Mouse (Mus musculus) liver, embryonic 14.5 days (tissue): ENCODE results near the gene Atp6v0e. TPM values are rescaled to one million over a fixed set of nuclear protein-coding genes. Genes with fewer than 3 reads are reported as not detected.

Experiments
- ATAC-seq: fragments of 200-750 bp; cut with Nextera tagmentation; 2 replicates; pipeline ENCODE4 v1.8.0; 2017; ENCODE audit warnings: moderate number of reproducible peaks, mild to moderate bottlenecking, moderate library complexity; ENCODE audit not compliant: insufficient read depth
- DNase-seq, 3 experiments: peaks; one replicate each; pipeline ENCODE4 v3.0.0-alpha.2; 2012 to 2013; ENCODE audit warnings: low read depth in 3 of 3, low spot score in 3 of 3
- H3K27ac ChIP-seq: fragments of 300-500 bp; sonication (generic); 2 replicates; pipeline ENCODE4 v1.5.1; 2014; ENCODE audit warnings: moderate library complexity, mild to moderate bottlenecking, control low read depth, inconsistent platforms
- H3K27me3 ChIP-seq: fragments of 300-500 bp; sonication (generic); 2 replicates; pipeline ENCODE4 v1.6.1; 2014; ENCODE audit warnings: mild to moderate bottlenecking, low read length, moderate library complexity; ENCODE audit not compliant: control insufficient read depth, insufficient read depth
- H3K36me3 ChIP-seq: fragments of 300-500 bp; sonication (generic); replicated peaks from 2 replicates; pipeline ENCODE4 v1.6.1; 2014; ENCODE audit warnings: low read depth; ENCODE audit not compliant: control insufficient read depth, insufficient read depth
- H3K4me1 ChIP-seq, 2 experiments: fragments of 200-500 bp in 1 of 2; fragments of 300-500 bp in 1 of 2; sonication (generic) in 1 of 2; replicated peaks; 2 replicates each; pipeline ENCODE4 v1.6.1; 2012 to 2014; ENCODE audit warnings: antibody characterized with exemption in 1 of 2, inconsistent platforms in 1 of 2, low read length in 1 of 2; ENCODE audit not compliant: control insufficient read depth in 2 of 2, insufficient read depth in 2 of 2
- H3K4me2 ChIP-seq: fragments of 300-500 bp; sonication (generic); 2 replicates; pipeline ENCODE4 v1.6.1; 2014; ENCODE audit warnings: low read depth, mild to moderate bottlenecking, control low read depth, moderate library complexity
- H3K4me3 ChIP-seq, 2 experiments: fragments of 200-500 bp in 1 of 2; fragments of 300-500 bp in 1 of 2; sonication (generic) in 1 of 2; 2 replicates each; pipeline ENCODE4 v1.5.1; 2012 to 2014; ENCODE audit warnings: low read depth in 2 of 2, low read length in 2 of 2, mild to moderate bottlenecking in 2 of 2, control low read depth in 1 of 2, inconsistent platforms in 1 of 2, moderate library complexity in 1 of 2; ENCODE audit not compliant: insufficient read depth in 1 of 2
- H3K9ac ChIP-seq: fragments of 300-500 bp; sonication (generic); replicated peaks from 2 replicates; pipeline ENCODE4 v1.6.1; 2014; ENCODE audit warnings: mild to moderate bottlenecking, control low read depth, moderate library complexity
- H3K9me3 ChIP-seq: fragments of 300-500 bp; sonication (generic); 2 replicates; pipeline ENCODE4 v1.6.1; 2016; ENCODE audit warnings: low read length, mixed read lengths; ENCODE audit not compliant: control insufficient read depth
- CTCF ChIP-seq: IDR thresholded peaks from 2 replicates; pipeline ENCODE4 v1.5.1; 2016; ENCODE audit warnings: antibody characterized with exemption, low read depth, control low read depth
- EP300 ChIP-seq: IDR thresholded peaks from 2 replicates; pipeline ENCODE4 v1.6.1; 2016; ENCODE audit warnings: antibody characterized with exemption, low read depth
- WGBS: fragments of 180-500 bp; shearing (Covaris S2); extraction: QIAGEN DNeasy Blood & Tissue Kit; methylation state at CpG from one replicate; pipeline ENCODE4 v1.1.7; 2014; ENCODE audit not compliant: insufficient replicate concordance; 5-methylcytosine and 5-hydroxymethylcytosine counted together
- polyA plus RNA-seq, 2 experiments: library from polyadenylated mRNA; depleted of rRNA in 1 of 2; stranded (reverse) in 1 of 2; unstranded in 1 of 2; fragments of >200 nt; fragmentation: Nextera tagmentation in 1 of 2; extraction: Ambion mirVana in 1 of 2; gene quantifications; 2 replicates each; pipeline versions ENCODE4 v1.2.1 to v1.2.3; 2012 to 2014

Atp6v0e gene
- polyA plus RNA-seq, 2 experiments, result 99.3 to 209 TPM

- Histone ChIP-seq H3K27me3 (no peaks in the 10 kb centered on the region), H3K27ac (no peak overlapping the region), H3K4me1 (no peaks in the 10 kb centered on the region), H3K4me3 (no peak overlapping the region), H3K36me3 (no peaks in the 10 kb centered on the region), H3K4me2 (no peak overlapping the region), H3K9me3 (no peaks in the 10 kb centered on the region), H3K9ac (no peak overlapping the region)
- no peak for TF ChIP-seq CTCF
- TF ChIP-seq EP300, result no peak
- ATAC-seq (no peak), DNase-seq (no peak)
- 63% methylated on average over 4 of the region's 4 CpGs for WGBS
Observed at GRCm38 (mm10) chr17:26742581-26742980, 79.5 kb downstream of the Atp6v0e start.

GRCm38 (mm10) chr17:26743294-26743693 lies 80.3 kb downstream of the Atp6v0e start:
- Histone ChIP-seq H3K9ac (no peak overlapping the region), H3K4me2 (no peak overlapping the region), H3K4me1 (no peaks in the 10 kb centered on the region), H3K36me3 (no peaks in the 10 kb centered on the region), H3K27ac (no peak overlapping the region), H3K9me3 (no peaks in the 10 kb centered on the region), H3K4me3 (no peak overlapping the region), H3K27me3 (no peaks in the 10 kb centered on the region)
- DNase-seq, result no peak
- TF ChIP-seq CTCF (no peak), EP300 (no peak)
- 52% methylated on average over 1 of the region's 1 CpGs for WGBS
- no peak for ATAC-seq

Other genes with a start within 250 kb of the Atp6v0e start
- 0.09 and 0.12 TPM in 2 replicates for gene Neurl1b, start 248.4 kb upstream of the Atp6v0e start, polyA plus RNA-seq (2012; rRNA removed)
- gene Neurl1b, start 248.4 kb upstream of the Atp6v0e start, polyA plus RNA-seq (2014; fragmentation: Nextera tagmentation; extraction: Ambion mirVana), result 0.03 TPM in 1 of 2 replicates, not detected in the other
- gene Ergic1, start 101.7 kb upstream of the Atp6v0e start, polyA plus RNA-seq (2012; rRNA removed), result 26.0 and 27.5 TPM in 2 replicates
- gene Ergic1, start 101.7 kb upstream of the Atp6v0e start, polyA plus RNA-seq (2014; fragmentation: Nextera tagmentation; extraction: Ambion mirVana), result 31.3 and 33.4 TPM in 2 replicates
- 25.0 and 26.8 TPM in 2 replicates for gene Dusp1, start 101.1 kb upstream of the Atp6v0e start, polyA plus RNA-seq (2012; rRNA removed)
- gene Dusp1, start 101.1 kb upstream of the Atp6v0e start, polyA plus RNA-seq (2014; fragmentation: Nextera tagmentation; extraction: Ambion mirVana), result 25.9 and 29.9 TPM in 2 replicates
- 1.2 and 1.3 TPM in 2 replicates for gene Crebrf, start 52.4 kb downstream of the Atp6v0e start, polyA plus RNA-seq (2012; rRNA removed)
- gene Crebrf, start 52.4 kb downstream of the Atp6v0e start, polyA plus RNA-seq (2014; fragmentation: Nextera tagmentation; extraction: Ambion mirVana), result 2.8 and 3.2 TPM in 2 replicates
- gene Bnip1, start 117.8 kb downstream of the Atp6v0e start, polyA plus RNA-seq (2012; rRNA removed), result 10.5 and 13.7 TPM in 2 replicates
- gene Bnip1, start 117.8 kb downstream of the Atp6v0e start, polyA plus RNA-seq (2014; fragmentation: Nextera tagmentation; extraction: Ambion mirVana), result 15.0 and 18.8 TPM in 2 replicates
- not detected in 2 replicates for gene Nkx2-5, start 181.8 kb downstream of the Atp6v0e start, polyA plus RNA-seq (2012; rRNA removed)
- gene Nkx2-5, start 181.8 kb downstream of the Atp6v0e start, polyA plus RNA-seq (2014; fragmentation: Nextera tagmentation; extraction: Ambion mirVana), result not detected in 2 replicates